Comparison of ENCODE assay signal across 8 mouse cellular contexts in genomic region chr11:89381782-89382633, GRCm38 (mm10).
DNase-seq lines count a peak whose midpoint lies in the region; ATAC-seq lines count a peak whose summit lies in the region.

No protein-coding gene starts in this region.

- DNase-seq in cerebellum, postnatal 10 days = peak; percentile 28 to 38
- peak; percentile 24 for DNase-seq in embryonic facial prominence, embryonic 10.5 days (ENCODE audit: low spot score)
- DNase-seq in liver, embryonic 11.5 days (ENCODE audit: low spot score) = no peak
- no peak for DNase-seq in adrenal gland, adult (ENCODE audit: inconsistent age in 2 of 2, low spot score in 1 of 2)
- DNase-seq in lung, postnatal 36 days = no peak

- 17% methylated on average over 8 of the region's 8 CpGs for WGBS in embryonic facial prominence, embryonic 10.5 days
- WGBS in hindbrain, embryonic 15.5 days = 20% methylated on average over 8 of the region's 8 CpGs
- WGBS in midbrain, embryonic 15.5 days = 14% methylated on average over 8 of the region's 8 CpGs
- WGBS in liver, embryonic 11.5 days = 40% methylated on average over 8 of the region's 8 CpGs

- no peak overlapping the region for H3K9ac ChIP-seq in hindbrain, embryonic 15.5 days
- H3K9ac ChIP-seq in midbrain, embryonic 15.5 days = no peak overlapping the region
- no peak overlapping the region for H3K9ac ChIP-seq in liver, embryonic 11.5 days (ENCODE audit: low read depth, low read length)

- peak overlapping the region; percentile 52 for H3K27ac ChIP-seq in embryonic facial prominence, embryonic 10.5 days (replicated peaks)
- H3K27ac ChIP-seq in hindbrain, embryonic 15.5 days (replicated peaks) = peak overlapping the region; percentile 58; the same call in 1 of the 2 replicates
- H3K27ac ChIP-seq in midbrain, embryonic 15.5 days = peak overlapping the region; percentile 51
- H3K27ac ChIP-seq in liver, embryonic 11.5 days (ENCODE audit: low read depth, low read length) = no peak overlapping the region

- H3K4me1 ChIP-seq in embryonic facial prominence, embryonic 10.5 days = peaks cover 14% of the 10 kb centered on the region
- 0 out of 2 replicates have a peak, but pooled peaks cover 3% of the 10 kb centered on the region for H3K4me1 ChIP-seq in hindbrain, embryonic 15.5 days (replicated peaks)
- H3K4me1 ChIP-seq in midbrain, embryonic 15.5 days = peaks cover 11% of the 10 kb centered on the region; the same call in 1 of the 2 replicates
- no peaks in the 10 kb centered on the region for H3K4me1 ChIP-seq in liver, embryonic 11.5 days (replicated peaks; ENCODE audit: control insufficient read depth, insufficient read depth, low read length)

- ATAC-seq in cerebellum, adult (ENCODE audit: insufficient number of reproducible peaks, low FRiP score, low TSS enrichment) = no peak
- peak; percentile 95 for ATAC-seq in hindbrain, embryonic 15.5 days (ENCODE audit: low FRiP score, low read depth)
- ATAC-seq in midbrain, embryonic 15.5 days (replicated peaks) = peak; percentile 93
- ATAC-seq in liver, embryonic 11.5 days (replicated peaks; ENCODE audit: low FRiP score) = no peak

- H3K4me3 ChIP-seq in embryonic facial prominence, embryonic 10.5 days = 0 out of 2 replicates have a peak overlapping the region, but pooled peaks have one; percentile 9
- H3K4me3 ChIP-seq in hindbrain, embryonic 15.5 days = no peak overlapping the region
- H3K4me3 ChIP-seq in midbrain, embryonic 15.5 days = no peak overlapping the region
- no peak overlapping the region for H3K4me3 ChIP-seq in liver, embryonic 11.5 days (ENCODE audit: low read depth, low read length)

- H3K27me3 ChIP-seq in embryonic facial prominence, embryonic 10.5 days (replicated peaks; ENCODE audit: low read depth, poor library complexity, severe bottlenecking) = no peaks in the 10 kb centered on the region
- H3K27me3 ChIP-seq in hindbrain, embryonic 15.5 days = no peaks in the 10 kb centered on the region
- no peaks in the 10 kb centered on the region for H3K27me3 ChIP-seq in midbrain, embryonic 15.5 days (replicated peaks)
- no peaks in the 10 kb centered on the region for H3K27me3 ChIP-seq in liver, embryonic 11.5 days (replicated peaks; ENCODE audit: control insufficient read depth, insufficient read depth, low read length)

- H3K4me2 ChIP-seq in hindbrain, embryonic 15.5 days = no peak overlapping the region
- no peak overlapping the region for H3K4me2 ChIP-seq in midbrain, embryonic 15.5 days
- H3K4me2 ChIP-seq in liver, embryonic 11.5 days = no peak overlapping the region

- no peaks in the 10 kb centered on the region for H3K36me3 ChIP-seq in embryonic facial prominence, embryonic 10.5 days (replicated peaks)
- H3K36me3 ChIP-seq in hindbrain, embryonic 15.5 days = no peaks in the 10 kb centered on the region
- H3K36me3 ChIP-seq in midbrain, embryonic 15.5 days (replicated peaks) = no peaks in the 10 kb centered on the region
- no peaks in the 10 kb centered on the region for H3K36me3 ChIP-seq in liver, embryonic 11.5 days (ENCODE audit: control insufficient read depth, insufficient read depth, low read length)

- H3K9me3 ChIP-seq in embryonic facial prominence, embryonic 10.5 days = no peaks in the 10 kb centered on the region
- no peaks in the 10 kb centered on the region for H3K9me3 ChIP-seq in hindbrain, embryonic 15.5 days
- H3K9me3 ChIP-seq in midbrain, embryonic 15.5 days = no peaks in the 10 kb centered on the region
- no peaks in the 10 kb centered on the region for H3K9me3 ChIP-seq in liver, embryonic 11.5 days (ENCODE audit: control insufficient read depth, low read length)

Comparison
In these comparisons a context has a peak if more than half of its experiments do, and no peak if none do; other contexts are left out.
1. DNase-seq: peak in cerebellum, postnatal 10 days (2 of 2) and embryonic facial prominence, embryonic 10.5 days (single experiment); none in liver, embryonic 11.5 days (single experiment), adrenal gland, adult (0 of 2) and lung, postnatal 36 days (single experiment).
2. ATAC-seq: peak in hindbrain, embryonic 15.5 days (single experiment) and midbrain, embryonic 15.5 days (single experiment); none in cerebellum, adult (single experiment) and liver, embryonic 11.5 days (single experiment).